Mouse (Mus musculus): ENCODE measurements around the gene Ptgr1. TPM values are rescaled to one million over a fixed set of nuclear protein-coding genes. Genes with fewer than 3 reads are reported as not detected.

Gene Ptgr1
- total and polyA plus RNA-seq, 3 experiments, result 11.7 to 20.6 TPM; not detected in 1

- H3K4me1 ChIP-seq (ENCODE audit: control insufficient read depth in 1 of 2, insufficient read depth in 2 of 2, low read length in 2 of 2), result peaks cover 13 to 31% of the 10 kb centered on the region in 2 experiments
Measured at GRCm38 (mm10) chr4:58994762-58995161, 7.8 kb upstream of the Ptgr1 start, which contains the start of gene Dnajc25. Gene Dnajc25 (plus strand): TSS chr4:58995062.

DNA sequence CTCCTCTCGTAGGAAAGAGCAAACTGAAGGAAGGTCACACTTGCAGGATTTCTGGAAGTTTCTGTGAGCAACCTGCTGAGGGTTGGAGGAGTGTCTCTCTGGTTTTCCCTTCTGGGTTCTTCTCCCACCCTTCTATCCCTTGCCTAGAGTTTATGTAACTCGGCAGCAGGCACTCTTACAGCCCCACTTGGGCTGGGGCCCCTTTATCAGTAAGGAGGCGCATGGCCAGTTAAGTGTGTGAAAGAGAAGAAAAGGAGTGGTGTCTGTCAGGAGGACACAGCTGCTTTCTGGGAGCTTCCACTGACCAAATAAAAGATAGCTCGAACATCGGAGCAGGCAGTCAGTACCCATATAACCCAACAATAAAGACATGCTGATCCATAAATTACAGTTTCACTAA, 5.3 kb upstream of the Ptgr1 start:
- Histone ChIP-seq H3K79me2 (ENCODE audit: control insufficient read depth, insufficient read depth, low read length, poor library complexity) (no peaks in the 10 kb centered on the region), H3K27me3 (ENCODE audit: control insufficient read depth in 1 of 2, insufficient read depth in 2 of 2, low read length in 2 of 2) (no peaks in the 10 kb centered on the region), H3K9me3 (replicated peaks; ENCODE audit: insufficient read depth, low read length) (no peaks in the 10 kb centered on the region), H3K4me3 (ENCODE audit: control insufficient read depth in 1 of 2, insufficient read depth in 1 of 2, low read depth in 2 of 2, low read length in 2 of 2) (no peak overlapping the region), H3K9ac (ENCODE audit: control insufficient read depth, low read depth, low read length, poor library complexity, severe bottlenecking) (no peak overlapping the region), H3K36me3 (ENCODE audit: control insufficient read depth in 1 of 2, insufficient read depth in 2 of 2, low read length in 2 of 2) (peaks cover 0 to 23% of the 10 kb centered on the region in 2 experiments; a peak in 2 of 4 replicates), H3K27ac (ENCODE audit: control insufficient read depth, low read depth, low read length) (no peak overlapping the region), H3K4me1 (ENCODE audit: control insufficient read depth in 1 of 2, insufficient read depth in 2 of 2, low read length in 2 of 2) (peaks cover 18 to 36% of the 10 kb centered on the region in 2 experiments)
- DNase-seq (ENCODE audit: low read depth, low spot score), result peak; percentile 45
- TF ChIP-seq CTCF (IDR thresholded peaks at IDR 0.05 in 2 of 3, conservative IDR thresholded peaks at IDR 0.05 in 1 of 3; ENCODE audit: control insufficient read depth in 1 of 3, insufficient read depth in 1 of 3, low read depth in 2 of 3, low read length in 3 of 3, poor library complexity in 1 of 3, severe bottlenecking in 1 of 3) (no peak), SMC3 (IDR thresholded peaks at IDR 0.05; ENCODE audit: low read depth, low read length) (no peak), GATA1 (IDR thresholded peaks at IDR 0.05; ENCODE audit: low read depth, low read length) (no peak), UBTF (IDR thresholded peaks at IDR 0.05; ENCODE audit: borderline replicate concordance, insufficient read depth, low read depth, low read length) (no peak), NELFE (IDR thresholded peaks at IDR 0.05; ENCODE audit: low read depth, low read length) (no peak), RAD21 (IDR thresholded peaks at IDR 0.05; ENCODE audit: low read depth, low read length) (no peak), USF2 (IDR thresholded peaks at IDR 0.05; ENCODE audit: borderline replicate concordance in 1 of 2, insufficient read depth in 1 of 2, low read depth in 1 of 2, low read length in 2 of 2) (no peak), ZC3H11A (IDR thresholded peaks at IDR 0.05; ENCODE audit: low read depth, low read length) (no peak), MXI1 (IDR thresholded peaks at IDR 0.05; ENCODE audit: low read depth, low read length) (no peak), TCF12 (IDR thresholded peaks at IDR 0.05; ENCODE audit: low read depth, low read length) (no peak), MYC (IDR thresholded peaks at IDR 0.05; ENCODE audit: low read depth, low read length) (no peak), ZMIZ1 (IDR thresholded peaks at IDR 0.05; ENCODE audit: low read depth, low read length) (no peak), RCOR1 (IDR thresholded peaks at IDR 0.05; ENCODE audit: low read depth, low read length) (no peak), BHLHE40 (IDR thresholded peaks at IDR 0.05; ENCODE audit: borderline replicate concordance, low read depth, low read length) (no peak), EP300 (IDR thresholded peaks at IDR 0.05; ENCODE audit: low read depth in 1 of 2, low read length in 2 of 2) (no peak)

More at GRCm38 (mm10) chr4:58994762-58995161, 7.8 kb upstream of the Ptgr1 start, which contains the start of gene Dnajc25:
- DNase-seq (ENCODE audit: low read depth, low spot score), result no peak
- H3K9me3 ChIP-seq (replicated peaks; ENCODE audit: insufficient read depth, low read length), result no peaks in the 10 kb centered on the region
- TF ChIP-seq USF1 (IDR thresholded peaks at IDR 0.05; ENCODE audit: low read depth, low read length), result peak; percentile 53; the same call in 1 of the 2 replicates
- no peak for TF ChIP-seq SIN3A (IDR thresholded peaks at IDR 0.05; ENCODE audit: low read length)
- no peak for TF ChIP-seq CTCF (IDR thresholded peaks at IDR 0.05 in 2 of 3, conservative IDR thresholded peaks at IDR 0.05 in 1 of 3; ENCODE audit: control insufficient read depth in 1 of 3, insufficient read depth in 1 of 3, low read depth in 2 of 3, low read length in 3 of 3, poor library complexity in 1 of 3, severe bottlenecking in 1 of 3)
- TF ChIP-seq POLR2AphosphoS2 (IDR thresholded peaks at IDR 0.05; ENCODE audit: low read length), result no peak
- 0 out of 2 replicates have a peak, but pooled peaks have one; percentile 34 for TF ChIP-seq BHLHE40 (IDR thresholded peaks at IDR 0.05; ENCODE audit: borderline replicate concordance, low read depth, low read length)
- no peak within 1 kb of the TSS for H3K27ac ChIP-seq (ENCODE audit: control insufficient read depth, low read depth, low read length)
- no peaks in the 10 kb centered on the region for H3K27me3 ChIP-seq (ENCODE audit: control insufficient read depth in 1 of 2, insufficient read depth in 2 of 2, low read length in 2 of 2)
- peaks cover 0 to 15% of the 10 kb centered on the region in 2 experiments; a peak in 2 of 4 replicates for H3K36me3 ChIP-seq (ENCODE audit: control insufficient read depth in 1 of 2, insufficient read depth in 2 of 2, low read length in 2 of 2)
- H3K4me3 ChIP-seq (ENCODE audit: control insufficient read depth in 1 of 2, insufficient read depth in 1 of 2, low read depth in 2 of 2, low read length in 2 of 2), result no peak within 1 kb of the TSS
- no peak within 1 kb of the TSS for H3K9ac ChIP-seq (ENCODE audit: control insufficient read depth, low read depth, low read length, poor library complexity, severe bottlenecking)
- no peaks in the 10 kb centered on the region for H3K79me2 ChIP-seq (ENCODE audit: control insufficient read depth, insufficient read depth, low read length, poor library complexity)
